Mouse (Mus musculus) lung, postnatal 10 days (tissue): ENCODE data around the gene Brsk1.

Source experiments
- DNase-seq: peaks from one replicate; pipeline ENCODE4 v3.0.0; 2021

Gene Brsk1

GRCm38 (mm10) chr7:4741151-4741550, 50.7 kb downstream of the Brsk1 start:
- peak; percentile 84 for DNase-seq

GRCm38 (mm10) chr7:4741672-4742481, 51.5 kb downstream of the Brsk1 start:
- no peak for DNase-seq

- DNase-seq, result no peak
Observed at GRCm38 (mm10) chr7:4742482-4742819, 52.0 kb downstream of the Brsk1 start.

- peak; percentile 69 for DNase-seq
Observed at GRCm38 (mm10) chr7:4743354-4743753, 53.0 kb downstream of the Brsk1 start.

- DNase-seq, result no peak
Observed at GRCm38 (mm10) chr7:4744886-4745285, 54.5 kb downstream of the Brsk1 start.

- no peak for DNase-seq
Observed at GRCm38 (mm10) chr7:4746326-4746980, 56.0 kb downstream of the Brsk1 start.

GRCm38 (mm10) chr7:4747156-4747899, 56.9 kb downstream of the Brsk1 start:
- DNase-seq, result no peak

GRCm38 (mm10) chr7:4748321-4748720, 57.9 kb downstream of the Brsk1 start:
- DNase-seq, result no peak

GRCm38 (mm10) chr7:4749169-4749568, 58.8 kb downstream of the Brsk1 start:
- no peak for DNase-seq

- DNase-seq, result peak; percentile 58
Observed at GRCm38 (mm10) chr7:4751971-4752820, 61.8 kb downstream of the Brsk1 start.

- peak; percentile 94 for DNase-seq
Observed at GRCm38 (mm10) chr7:4752821-4753570, 62.6 kb downstream of the Brsk1 start, which contains the start of gene Cox6b2. TSS of gene Cox6b2 (minus strand) at chr7:4753094.

- DNase-seq, result no peak
Observed at GRCm38 (mm10) chr7:4759670-4760069, 69.3 kb downstream of the Brsk1 start.

- no peak for DNase-seq
Observed at GRCm38 (mm10) chr7:4764946-4765710, 74.7 kb downstream of the Brsk1 start.
